Mouse (Mus musculus) neural tube, embryonic 13.5 days (tissue): ENCODE measurements around the gene Dupd1. TPM values are rescaled to one million over a fixed set of nuclear protein-coding genes. Genes with fewer than 3 reads are reported as not detected.
"Not testable (repeated sequence)": the region's sequence is repeated elsewhere in the genome, so short reads cannot be mapped to it uniquely, and the experiment has no call there.

Source experiments
- ATAC-seq: fragments of 200-750 bp; cut with Nextera tagmentation; 2 replicates; pipeline ENCODE4 v1.8.0; 2017; ENCODE audit warnings: low read depth, mild to moderate bottlenecking, moderate TSS enrichment, moderate library complexity
- H3K27ac ChIP-seq: fragments of 300-500 bp; sonication (generic); replicated peaks from 2 replicates; pipeline ENCODE4 v1.5.1; 2015; ENCODE audit warnings: moderate library complexity, mild to moderate bottlenecking, inconsistent platforms
- H3K27me3 ChIP-seq: fragments of 300-500 bp; sonication (generic); 2 replicates; pipeline ENCODE4 v1.6.1; 2015; ENCODE audit warnings: mild to moderate bottlenecking, inconsistent platforms
- H3K36me3 ChIP-seq: fragments of 300-500 bp; sonication (generic); 2 replicates; pipeline ENCODE4 v1.6.1; 2015; ENCODE audit warnings: mild to moderate bottlenecking, inconsistent platforms
- H3K4me1 ChIP-seq: fragments of 300-500 bp; sonication (generic); replicated peaks from 2 replicates; pipeline ENCODE4 v1.6.1; 2015; ENCODE audit warnings: inconsistent platforms
- H3K4me2 ChIP-seq: fragments of 300-500 bp; sonication (generic); 2 replicates; pipeline ENCODE4 v1.6.1; 2015; ENCODE audit warnings: inconsistent platforms, mild to moderate bottlenecking, moderate library complexity
- H3K4me3 ChIP-seq: fragments of 300-500 bp; sonication (generic); 2 replicates; pipeline ENCODE4 v1.5.1; 2015; ENCODE audit warnings: mild to moderate bottlenecking, inconsistent platforms
- H3K9ac ChIP-seq: fragments of 300-500 bp; sonication (generic); 2 replicates; pipeline ENCODE4 v1.6.1; 2015; ENCODE audit warnings: moderate library complexity, mild to moderate bottlenecking, inconsistent platforms
- H3K9me3 ChIP-seq: fragments of 300-500 bp; sonication (generic); 2 replicates; pipeline ENCODE4 v1.6.1; 2016; ENCODE audit warnings: inconsistent platforms
- WGBS: fragments of 180-500 bp; shearing (Covaris S2); methylation state at CpG from one replicate; pipeline ENCODE4 v1.1.7; 2015; 5-methylcytosine and 5-hydroxymethylcytosine counted together
- polyA plus RNA-seq: library from polyadenylated mRNA; unstranded; fragments of >200 nt; fragmentation: Nextera tagmentation; extraction: Ambion mirVana; gene quantifications from 2 replicates; pipeline ENCODE4 v1.2.1, GENCODE M21; 2015

Dupd1 gene
- polyA plus RNA-seq, 1 experiment from 2014 or later, result not detected

- no peak for ATAC-seq
- WGBS, result 88% methylated on average over 10 of the region's 10 CpGs
- no peak overlapping the region for H3K4me2 ChIP-seq
Observed at GRCm38 (mm10) chr14:21685411-21686146, 28.8 kb downstream of the Dupd1 start.

DNA sequence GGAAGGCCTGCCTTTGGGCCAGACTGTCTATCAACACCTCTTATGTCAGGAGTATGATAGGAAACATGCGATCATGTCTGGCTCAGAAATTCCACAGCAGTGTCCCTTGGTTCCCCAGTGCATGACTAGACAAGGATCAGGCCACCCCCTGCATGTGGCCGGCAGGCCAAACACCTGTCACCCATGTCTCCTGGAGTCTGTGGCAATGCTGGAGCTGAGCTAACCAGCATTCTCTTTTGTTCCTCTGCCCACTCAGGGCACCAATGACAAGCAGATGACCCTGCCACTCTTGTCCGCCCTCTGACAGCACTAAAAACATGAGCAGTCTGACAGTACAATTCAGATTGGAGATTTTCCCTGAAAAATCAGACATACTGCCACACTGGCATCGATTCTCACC lies 30.5 kb downstream of the Dupd1 start:
- Histone ChIP-seq H3K27me3 (peaks cover 8% of the 10 kb centered on the region), H3K27ac (no peak overlapping the region), H3K9me3 (no peaks in the 10 kb centered on the region), H3K9ac (no peak overlapping the region), H3K4me2 (no peak overlapping the region), H3K36me3 (no peaks in the 10 kb centered on the region), H3K4me3 (no peak overlapping the region), H3K4me1 (peaks cover 37% of the 10 kb centered on the region)
- ATAC-seq, result no peak
- WGBS, result 87% methylated on average over 4 of the region's 4 CpGs

More at GRCm38 (mm10) chr14:21685411-21686146, 28.8 kb downstream of the Dupd1 start:
- Histone ChIP-seq H3K27ac (no peak overlapping the region), H3K4me3 (no peak overlapping the region), H3K27me3 (peaks cover 8% of the 10 kb centered on the region), H3K9me3 (no peaks in the 10 kb centered on the region), H3K9ac (no peak overlapping the region), H3K4me1 (peaks cover 26% of the 10 kb centered on the region), H3K36me3 (no peaks in the 10 kb centered on the region)

GRCm38 (mm10) chr14:21682681-21683129 lies 31.7 kb downstream of the Dupd1 start:
- no peaks in the 10 kb centered on the region for H3K36me3 ChIP-seq
- H3K27ac ChIP-seq, result peak overlapping the region; percentile 49; the same call in 1 of the 2 replicates
- peak; percentile 60 for ATAC-seq
- peaks cover 37% of the 10 kb centered on the region for H3K4me1 ChIP-seq
- no peak overlapping the region for H3K9ac ChIP-seq
- H3K4me3 ChIP-seq, result peak overlapping the region; percentile 10
- H3K9me3 ChIP-seq, result no peaks in the 10 kb centered on the region
- peak overlapping the region; percentile 46 for H3K4me2 ChIP-seq
- under 1% methylated on average over 9 of the region's 9 CpGs for WGBS
- peaks cover 8% of the 10 kb centered on the region for H3K27me3 ChIP-seq

GRCm38 (mm10) chr14:21679631-21680201 lies 34.7 kb downstream of the Dupd1 start:
- Histone ChIP-seq H3K4me3 (no peak overlapping the region), H3K4me2 (no peak overlapping the region), H3K9me3 (no peaks in the 10 kb centered on the region), H3K36me3 (no peaks in the 10 kb centered on the region), H3K9ac (no peak overlapping the region), H3K27me3 (no peaks in the 10 kb centered on the region), H3K27ac (peak overlapping the region; percentile 42), H3K4me1 (peaks cover 28% of the 10 kb centered on the region)
- 26% methylated on average over 8 of the region's 8 CpGs for WGBS
- no peak for ATAC-seq

- no peaks in the 10 kb centered on the region for H3K9me3 ChIP-seq
- 44% methylated on average over 7 of the region's 7 CpGs for WGBS
- no peak overlapping the region for H3K4me2 ChIP-seq
- H3K27ac ChIP-seq, result no peak overlapping the region
- H3K4me3 ChIP-seq, result no peak overlapping the region
- peaks cover 24% of the 10 kb centered on the region for H3K4me1 ChIP-seq
- ATAC-seq, result no peak
- H3K36me3 ChIP-seq, result no peaks in the 10 kb centered on the region
- no peaks in the 10 kb centered on the region for H3K27me3 ChIP-seq
- no peak overlapping the region for H3K9ac ChIP-seq
Observed at GRCm38 (mm10) chr14:21678509-21679285, 35.7 kb downstream of the Dupd1 start.

- Histone ChIP-seq H3K4me1 (peaks cover 19% of the 10 kb centered on the region), H3K36me3 (no peaks in the 10 kb centered on the region), H3K4me2 (no peak overlapping the region), H3K27me3 (no peaks in the 10 kb centered on the region), H3K9me3 (no peaks in the 10 kb centered on the region), H3K4me3 (no peak overlapping the region), H3K27ac (no peak overlapping the region), H3K9ac (no peak overlapping the region)
- no peak for ATAC-seq
- 83% methylated on average over 2 of the region's 2 CpGs for WGBS
Observed at GRCm38 (mm10) chr14:21676223-21676622, 38.2 kb downstream of the Dupd1 start.

GRCm38 (mm10) chr14:21674471-21674870 lies 39.9 kb downstream of the Dupd1 start:
- Histone ChIP-seq H3K4me1 (peaks cover 14% of the 10 kb centered on the region), H3K4me3 (no peak overlapping the region), H3K36me3 (peaks cover 13% of the 10 kb centered on the region), H3K27me3 (no peaks in the 10 kb centered on the region), H3K4me2 (no peak overlapping the region), H3K27ac (no peak overlapping the region), H3K9me3 (no peaks in the 10 kb centered on the region), H3K9ac (no peak overlapping the region)
- 68% methylated on average over 5 of the region's 5 CpGs for WGBS
- ATAC-seq, result no peak

- no peak overlapping the region for H3K4me2 ChIP-seq
- H3K27ac ChIP-seq, result 0 out of 2 replicates have a peak overlapping the region, but pooled peaks have one; percentile 38
- peaks cover 25% of the 10 kb centered on the region for H3K36me3 ChIP-seq
- H3K4me1 ChIP-seq, result peaks cover 12% of the 10 kb centered on the region
- H3K9me3 ChIP-seq, result no peaks in the 10 kb centered on the region
- no peak for ATAC-seq
- WGBS, result 37% methylated on average over 4 of the region's 4 CpGs
- H3K9ac ChIP-seq, result no peak overlapping the region
- H3K4me3 ChIP-seq, result no peak overlapping the region
- no peaks in the 10 kb centered on the region for H3K27me3 ChIP-seq
Observed at GRCm38 (mm10) chr14:21673100-21673499, 41.3 kb downstream of the Dupd1 start.

DNA sequence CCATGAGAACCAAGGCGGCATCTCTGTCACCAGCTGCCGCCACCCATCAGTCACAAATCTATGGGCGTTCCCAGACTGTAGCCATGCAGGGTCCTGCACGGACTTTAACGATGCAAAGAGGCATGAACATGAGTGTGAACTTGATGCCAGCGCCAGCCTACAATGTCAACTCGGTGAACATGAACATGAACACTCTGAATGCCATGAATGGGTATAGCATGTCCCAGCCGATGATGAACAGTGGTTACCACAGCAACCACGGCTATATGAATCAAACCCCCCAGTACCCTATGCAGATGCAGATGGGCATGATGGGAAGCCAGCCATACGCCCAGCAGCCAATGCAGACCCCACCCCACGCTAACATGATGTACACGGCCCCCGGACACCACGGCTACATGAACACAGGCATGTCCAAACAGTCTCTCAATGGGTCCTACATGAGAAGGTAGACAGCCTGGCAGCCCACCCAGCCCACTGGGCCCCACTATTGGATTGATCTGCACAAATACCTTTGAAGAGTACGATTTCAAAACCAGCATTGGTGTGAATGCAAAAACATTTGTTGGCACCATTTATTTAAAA lies 43.9 kb downstream of the Dupd1 start:
- not testable (repeated sequence) for ATAC-seq, H3K27me3 ChIP-seq, H3K9ac ChIP-seq, H3K4me3 ChIP-seq, H3K9me3 ChIP-seq, H3K4me2 ChIP-seq, H3K27ac ChIP-seq
- peaks cover 12% of the 10 kb centered on the region for H3K4me1 ChIP-seq
- peaks cover 45% of the 10 kb centered on the region for H3K36me3 ChIP-seq
- WGBS, result 89% methylated on average over 15 of the region's 15 CpGs

- WGBS, result 71% methylated on average over 11 of the region's 11 CpGs
- ATAC-seq, result peak; percentile 62
- peaks cover 12% of the 10 kb centered on the region for H3K4me1 ChIP-seq
Observed at GRCm38 (mm10) chr14:21669633-21670421, 44.5 kb downstream of the Dupd1 start.

DNA sequence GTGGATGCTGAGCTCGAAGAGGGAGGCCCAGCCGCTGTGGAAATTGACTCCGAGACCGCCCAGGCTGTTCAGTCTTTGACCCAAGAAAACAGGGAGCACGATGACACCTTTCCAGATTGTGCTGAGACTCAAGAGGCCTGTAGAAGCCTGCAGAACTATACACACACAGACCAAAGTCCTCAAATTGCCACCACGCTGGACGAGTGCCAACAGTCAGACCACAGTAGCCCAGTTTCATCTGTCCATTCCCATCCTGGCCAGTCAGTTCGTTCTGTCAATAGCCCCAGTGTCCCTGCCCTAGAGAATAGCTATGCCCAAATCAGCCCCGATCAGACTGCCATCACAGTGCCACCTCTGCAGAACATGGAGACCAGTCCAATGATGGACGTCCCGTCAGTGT lies 45.2 kb downstream of the Dupd1 start:
- H3K27me3 ChIP-seq, result no peaks in the 10 kb centered on the region
- no peak overlapping the region for H3K4me3 ChIP-seq
- H3K9ac ChIP-seq, result no peak overlapping the region
- peaks cover 12% of the 10 kb centered on the region for H3K4me1 ChIP-seq
- no peak overlapping the region; the same call in 1 of the 2 replicates for H3K27ac ChIP-seq
- 89% methylated on average over 11 of the region's 11 CpGs for WGBS
- H3K4me2 ChIP-seq, result no peak overlapping the region
- no peak for ATAC-seq
- no peaks in the 10 kb centered on the region for H3K9me3 ChIP-seq
- peaks cover 58% of the 10 kb centered on the region for H3K36me3 ChIP-seq

More at GRCm38 (mm10) chr14:21669633-21670421, 44.5 kb downstream of the Dupd1 start:
- H3K36me3 ChIP-seq, result peaks cover 52% of the 10 kb centered on the region
- H3K9me3 ChIP-seq, result no peaks in the 10 kb centered on the region
- no peak overlapping the region for H3K4me3 ChIP-seq
- H3K4me2 ChIP-seq, result no peak overlapping the region
- H3K9ac ChIP-seq, result no peak overlapping the region
- no peak overlapping the region; the same call in 1 of the 2 replicates for H3K27ac ChIP-seq
- H3K27me3 ChIP-seq, result no peaks in the 10 kb centered on the region
